Mouse (Mus musculus): Measurements from ENCODE around the gene Dapk1.

- TF ChIP-seq E2F4 (IDR thresholded peaks at IDR 0.05; ENCODE audit: insufficient read depth) (no peak), POLR2A (IDR thresholded peaks at IDR 0.05; ENCODE audit: insufficient read length, low read depth) (no peak), USF1 (IDR thresholded peaks at IDR 0.05; ENCODE audit: low read depth) (no peak), TCF12 (IDR thresholded peaks at IDR 0.05; ENCODE audit: insufficient read depth, poor library complexity, severe bottlenecking) (no peak), MAX (IDR thresholded peaks at IDR 0.05; ENCODE audit: low read depth) (no peak), SRF (IDR thresholded peaks at IDR 0.05; ENCODE audit: control insufficient read depth, insufficient read length, low read depth) (no peak), REST (IDR thresholded peaks at IDR 0.05; ENCODE audit: insufficient read depth, insufficient read length) (no peak), MYOD1 (IDR thresholded peaks at IDR 0.05; ENCODE audit: control insufficient read depth in 1 of 3, insufficient read length in 2 of 3, low read depth in 2 of 3) (no peak), CEBPB (IDR thresholded peaks at IDR 0.05; ENCODE audit: insufficient read depth, poor library complexity, severe bottlenecking) (no peak)
Measured at GRCm38 (mm10) chr13:60802749-60803148, 201.0 kb downstream of the Dapk1 start, which contains the start of gene Ctsll3.
